Mouse (Mus musculus) forebrain, embryonic 11.5 days (tissue): ENCODE results near the gene Bpifa3. TPM values are rescaled to one million over a fixed set of nuclear protein-coding genes. Genes with fewer than 3 reads are reported as not detected.
A peak's percentile ranks its signal among the peaks of the same experiment; 100 is the strongest.

Experiments
- ATAC-seq: fragments of 200-750 bp; cut with Nextera tagmentation; replicated peaks from 2 replicates; pipeline ENCODE4 v1.8.0; 2017; ENCODE audit warnings: moderate TSS enrichment; ENCODE audit not compliant: low FRiP score
- DNase-seq: peaks from one replicate; pipeline ENCODE4 v3.0.0-alpha.2; 2017; ENCODE audit warnings: low spot score
- H3K27ac ChIP-seq: fragments of 300-500 bp; sonication (generic); 2 replicates; pipeline ENCODE4 v1.5.1; 2014; ENCODE audit warnings: low read depth, low read length
- H3K27me3 ChIP-seq: fragments of 300-500 bp; sonication (generic); 2 replicates; pipeline ENCODE4 v1.6.1; 2014; ENCODE audit warnings: mild to moderate bottlenecking, low read length, mixed read lengths; ENCODE audit not compliant: control insufficient read depth, insufficient read depth
- H3K36me3 ChIP-seq: fragments of 300-500 bp; sonication (generic); 2 replicates; pipeline ENCODE4 v1.6.1; 2014; ENCODE audit warnings: mild to moderate bottlenecking, low read length, moderate library complexity, mixed read lengths; ENCODE audit not compliant: control insufficient read depth, insufficient read depth
- H3K4me1 ChIP-seq: fragments of 300-500 bp; sonication (generic); replicated peaks from 2 replicates; pipeline ENCODE4 v1.6.1; 2014; ENCODE audit warnings: low read length, mixed read lengths; ENCODE audit not compliant: control insufficient read depth, insufficient read depth
- H3K4me2 ChIP-seq: fragments of 300-500 bp; sonication (generic); 2 replicates; pipeline ENCODE4 v1.6.1; 2014; ENCODE audit warnings: low read depth, mild to moderate bottlenecking, low read length, moderate library complexity, mixed read lengths; ENCODE audit not compliant: severe bottlenecking
- H3K4me3 ChIP-seq: fragments of 300-500 bp; sonication (generic); 2 replicates; pipeline ENCODE4 v1.5.1; 2014; ENCODE audit warnings: low read depth, low read length
- H3K9ac ChIP-seq: fragments of 300-500 bp; sonication (generic); 2 replicates; pipeline ENCODE4 v1.6.1; 2014; ENCODE audit warnings: low read length
- H3K9me3 ChIP-seq: fragments of 300-500 bp; sonication (generic); 2 replicates; pipeline ENCODE4 v1.6.1; 2016; ENCODE audit warnings: low read length, mixed read lengths; ENCODE audit not compliant: control insufficient read depth
- WGBS: fragments of 180-500 bp; shearing (Covaris S2); extraction: QIAGEN DNeasy Blood & Tissue Kit; methylation state at CpG from one replicate; pipeline ENCODE4 v1.1.7; 2014; 5-methylcytosine and 5-hydroxymethylcytosine counted together
- polyA plus RNA-seq: library from polyadenylated mRNA; unstranded; fragments of >200 nt; fragmentation: Nextera tagmentation; extraction: Ambion mirVana; gene quantifications from 2 replicates; pipeline ENCODE4 v1.2.1, GENCODE M21; 2014

The Bpifa3 gene
- polyA plus RNA-seq, result not detected in 2 replicates

- H3K36me3 ChIP-seq, result no peaks in the 10 kb centered on the region
- 79% methylated on average over 2 of the region's 2 CpGs for WGBS
- no peak for DNase-seq
Measured at GRCm38 (mm10) chr2:154130120-154130519, at the start of gene Bpifa3. Gene Bpifa3, plus strand, starts transcription at chr2:154130336.

GRCm38 (mm10) chr2:154097734-154098133 is 32.4 kb upstream of the Bpifa3 start:
- Histone ChIP-seq H3K27ac (no peak overlapping the region), H3K36me3 (no peaks in the 10 kb centered on the region), H3K4me1 (no peaks in the 10 kb centered on the region), H3K4me2 (no peak overlapping the region), H3K27me3 (no peaks in the 10 kb centered on the region), H3K9me3 (no peaks in the 10 kb centered on the region), H3K4me3 (no peak overlapping the region), H3K9ac (no peak overlapping the region)
- no peak for ATAC-seq
- no peak for DNase-seq
- 46% methylated on average over 1 of the region's 1 CpGs for WGBS

More at GRCm38 (mm10) chr2:154130120-154130519, at the start of gene Bpifa3:
- H3K9ac ChIP-seq, result no peak within 1 kb of the TSS
- no peaks in the 10 kb centered on the region for H3K27me3 ChIP-seq
- no peak within 1 kb of the TSS for H3K27ac ChIP-seq
- H3K4me2 ChIP-seq, result no peak within 1 kb of the TSS
- H3K9me3 ChIP-seq, result no peaks in the 10 kb centered on the region
- no peaks in the 10 kb centered on the region for H3K4me1 ChIP-seq
- H3K4me3 ChIP-seq, result no peak within 1 kb of the TSS
- ATAC-seq, result no peak

DNA sequence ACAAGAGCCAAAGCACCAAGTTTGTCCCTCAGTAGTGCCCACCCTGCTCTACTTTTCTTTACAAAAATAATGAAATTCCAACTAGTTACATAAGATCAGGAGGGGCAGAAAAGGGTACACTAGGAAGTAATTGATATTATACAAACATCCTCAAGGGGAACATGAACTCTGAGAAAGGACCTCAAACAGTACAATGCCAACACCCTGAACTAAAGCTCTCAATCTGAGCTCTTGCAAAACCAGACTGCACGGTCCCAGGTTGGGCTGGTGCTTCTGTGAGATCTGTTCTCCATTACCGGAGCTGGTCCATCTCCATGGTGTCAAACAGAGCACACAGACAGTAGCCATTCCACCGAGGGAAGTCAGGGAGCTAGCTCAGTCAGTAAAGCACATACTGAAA is 12.8 kb upstream of the Bpifa3 start:
- 89% methylated on average over 3 of the region's 3 CpGs for WGBS
- Histone ChIP-seq H3K4me3 (no peak overlapping the region), H3K4me1 (no peaks in the 10 kb centered on the region), H3K36me3 (no peaks in the 10 kb centered on the region), H3K27ac (no peak overlapping the region), H3K4me2 (no peak overlapping the region), H3K9ac (no peak overlapping the region), H3K27me3 (no peaks in the 10 kb centered on the region), H3K9me3 (no peaks in the 10 kb centered on the region)
- DNase-seq, result no peak
- no peak for ATAC-seq

- no peak for ATAC-seq
Measured at GRCm38 (mm10) chr2:154142580-154142979, 12.4 kb downstream of the Bpifa3 start, which contains the start of gene Bpifa1. Gene Bpifa1, plus strand, starts transcription at chr2:154142880.

DNA sequence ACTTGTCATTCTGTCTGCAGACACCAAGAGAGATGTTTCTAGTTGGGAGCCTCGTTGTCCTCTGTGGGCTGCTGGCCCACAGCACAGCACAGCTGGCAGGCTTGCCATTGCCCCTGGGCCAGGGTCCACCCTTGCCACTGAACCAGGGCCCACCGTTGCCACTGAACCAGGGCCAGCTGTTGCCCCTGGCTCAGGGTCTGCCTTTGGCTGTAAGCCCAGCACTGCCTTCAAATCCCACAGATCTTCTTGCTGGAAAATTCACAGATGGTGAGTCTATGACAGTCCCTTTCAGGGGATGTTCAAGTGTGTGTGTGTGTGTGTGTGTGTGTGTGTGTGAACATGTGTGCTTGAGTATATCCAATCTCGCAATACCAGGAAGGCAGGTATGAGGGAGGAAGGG is 13.6 kb downstream of the Bpifa3 start:
- Histone ChIP-seq H3K27me3 (no peaks in the 10 kb centered on the region), H3K36me3 (no peaks in the 10 kb centered on the region), H3K27ac (no peak overlapping the region), H3K4me2 (no peak overlapping the region), H3K4me1 (no peaks in the 10 kb centered on the region), H3K9me3 (no peaks in the 10 kb centered on the region), H3K9ac (no peak overlapping the region), H3K4me3 (no peak overlapping the region)
- 80% methylated on average over 3 of the region's 3 CpGs for WGBS
- no peak for DNase-seq
- ATAC-seq, result no peak

More at GRCm38 (mm10) chr2:154142580-154142979, 12.4 kb downstream of the Bpifa3 start, which contains the start of gene Bpifa1:
- WGBS, result 80% methylated on average over 4 of the region's 4 CpGs
- no peak within 1 kb of the TSS for H3K27ac ChIP-seq
- H3K27me3 ChIP-seq, result no peaks in the 10 kb centered on the region
- no peaks in the 10 kb centered on the region for H3K36me3 ChIP-seq
- H3K9ac ChIP-seq, result no peak within 1 kb of the TSS
- no peak within 1 kb of the TSS for H3K4me2 ChIP-seq
- no peaks in the 10 kb centered on the region for H3K4me1 ChIP-seq
- no peaks in the 10 kb centered on the region for H3K9me3 ChIP-seq
- no peak for DNase-seq
- H3K4me3 ChIP-seq, result no peak within 1 kb of the TSS

GRCm38 (mm10) chr2:154147496-154147895 is 17.4 kb downstream of the Bpifa3 start:
- Histone ChIP-seq H3K27ac (no peak overlapping the region), H3K36me3 (no peaks in the 10 kb centered on the region), H3K4me3 (no peak overlapping the region), H3K4me1 (no peaks in the 10 kb centered on the region), H3K4me2 (no peak overlapping the region), H3K27me3 (no peaks in the 10 kb centered on the region), H3K9ac (no peak overlapping the region), H3K9me3 (no peaks in the 10 kb centered on the region)
- no peak for DNase-seq
- WGBS, result 76% methylated on average over 4 of the region's 4 CpGs
- no peak for ATAC-seq

DNA sequence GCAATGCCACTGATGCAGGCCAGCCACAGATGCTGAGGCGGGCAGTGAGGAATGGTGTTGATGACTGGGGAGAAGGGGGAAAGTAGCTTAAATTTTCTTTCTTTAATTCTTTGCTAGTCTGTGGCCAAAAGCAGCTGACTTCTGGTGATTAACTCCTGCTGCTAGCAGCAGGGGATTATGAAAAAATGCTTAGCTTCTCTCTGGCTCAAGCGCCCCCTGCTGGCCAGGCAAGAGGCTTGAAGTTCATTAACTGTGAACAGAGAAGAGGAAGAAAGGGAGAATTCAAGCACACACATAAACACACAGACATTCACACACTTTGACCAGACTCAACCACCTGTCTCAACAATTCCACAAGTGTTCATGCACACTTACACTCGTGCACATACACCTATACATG is 28.3 kb downstream of the Bpifa3 start:
- Histone ChIP-seq H3K9me3 (no peaks in the 10 kb centered on the region), H3K27me3 (no peaks in the 10 kb centered on the region), H3K4me2 (no peak overlapping the region), H3K4me3 (no peak overlapping the region), H3K4me1 (no peaks in the 10 kb centered on the region), H3K9ac (no peak overlapping the region), H3K27ac (no peak overlapping the region), H3K36me3 (no peaks in the 10 kb centered on the region)
- ATAC-seq, result no peak
- 37% methylated on average over 3 of the region's 3 CpGs for WGBS
- DNase-seq, result peak; percentile 72

GRCm38 (mm10) chr2:154162307-154162706 is 32.2 kb downstream of the Bpifa3 start, which contains the start of gene Bpifa5:
Gene Bpifa5, plus strand, starts transcription at chr2:154162607.
- ATAC-seq (no peak), DNase-seq (no peak)
- Histone ChIP-seq H3K9ac (no peak within 1 kb of the TSS), H3K4me2 (no peak within 1 kb of the TSS), H3K36me3 (no peaks in the 10 kb centered on the region), H3K4me1 (no peaks in the 10 kb centered on the region), H3K4me3 (no peak within 1 kb of the TSS), H3K27me3 (no peaks in the 10 kb centered on the region), H3K27ac (no peak within 1 kb of the TSS), H3K9me3 (no peaks in the 10 kb centered on the region)
- 85% methylated on average over 8 of the region's 8 CpGs for WGBS

DNA sequence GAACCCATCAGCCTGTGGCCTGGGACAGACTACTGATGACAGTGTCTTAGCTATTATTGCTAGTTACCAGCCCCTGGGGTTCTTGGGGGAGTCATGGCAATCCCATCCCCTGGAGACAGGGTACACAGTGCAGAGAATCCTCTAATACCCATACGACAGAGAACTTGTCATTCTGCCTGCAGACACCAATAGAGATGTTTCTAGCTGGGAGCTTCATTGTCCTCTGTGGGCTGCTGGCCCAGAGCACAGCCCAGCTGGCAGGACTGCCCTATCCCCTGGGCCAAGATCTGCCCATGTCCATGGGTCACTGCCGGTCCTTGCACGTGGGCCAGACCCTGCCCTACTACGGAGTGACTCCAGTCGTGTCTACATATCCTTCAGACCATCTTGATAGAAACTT is 33.2 kb downstream of the Bpifa3 start:
- H3K36me3 ChIP-seq, result no peaks in the 10 kb centered on the region
- no peak overlapping the region for H3K4me2 ChIP-seq
- WGBS, result 90% methylated on average over 5 of the region's 5 CpGs
- no peak overlapping the region for H3K27ac ChIP-seq
- H3K9me3 ChIP-seq, result no peaks in the 10 kb centered on the region
- ATAC-seq (no peak), DNase-seq (no peak)
- no peaks in the 10 kb centered on the region for H3K27me3 ChIP-seq
- no peak overlapping the region for H3K4me3 ChIP-seq
- H3K4me1 ChIP-seq, result no peaks in the 10 kb centered on the region
- no peak overlapping the region for H3K9ac ChIP-seq
